Mouse (Mus musculus) thymus, postnatal 0 days (tissue): ENCODE measurements around the gene Nudt1. TPM values are rescaled to one million over a fixed set of nuclear protein-coding genes. Genes with fewer than 3 reads are reported as not detected.

Experiments used
- DNase-seq: peaks from one replicate; pipeline ENCODE4 v3.0.0-alpha.2; 2015; ENCODE audit warnings: low spot score
- polyA plus RNA-seq: library from polyadenylated mRNA; unstranded; fragments of >200 nt; fragmentation: Nextera tagmentation; extraction: Ambion mirVana; gene quantifications from 2 replicates; pipeline ENCODE4 v1.2.1, GENCODE M21; 2015

The Nudt1 gene
- polyA plus RNA-seq, 1 experiment from 2014 or later = 74.0 TPM

DNA sequence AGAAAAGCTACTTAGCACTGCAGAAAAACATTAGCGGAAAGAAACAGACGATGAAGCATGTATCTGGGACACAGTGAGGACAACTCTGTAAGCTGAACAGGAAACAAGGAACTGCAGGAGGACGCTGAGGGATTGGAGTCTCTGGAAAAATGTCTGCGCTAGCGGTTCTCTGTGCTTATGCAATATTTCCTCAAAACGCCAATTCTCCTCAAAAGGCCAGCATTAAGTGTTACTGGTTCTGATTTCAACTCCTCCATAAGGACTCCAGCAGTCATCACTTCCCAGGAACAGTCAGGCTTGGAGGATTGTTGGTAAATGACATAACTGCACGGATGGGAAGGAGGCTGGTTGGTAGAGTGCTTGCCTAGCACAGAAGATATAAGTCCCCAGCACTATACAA lies 59.7 kb downstream of the Nudt1 start:
- no peak for DNase-seq

DNA sequence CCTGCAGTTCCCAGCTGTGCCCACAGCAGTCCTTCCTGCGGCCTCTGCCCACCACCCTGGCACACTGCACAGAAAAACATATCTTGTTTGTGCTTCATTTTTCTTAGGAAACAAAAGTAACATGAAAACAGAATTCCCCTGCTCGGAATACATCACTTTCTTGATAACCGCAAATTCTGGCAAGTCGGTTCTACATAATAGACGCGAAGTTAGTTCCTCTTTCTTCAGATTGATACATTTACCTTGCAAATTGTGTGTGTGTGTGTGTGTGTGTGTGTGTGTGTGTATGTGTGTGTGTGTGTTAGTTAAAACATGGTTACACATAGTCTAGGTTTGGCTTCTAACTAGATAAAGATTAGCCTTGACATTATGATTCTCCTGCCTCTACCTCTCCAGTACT lies 61.2 kb downstream of the Nudt1 start:
- no peak for DNase-seq

DNA sequence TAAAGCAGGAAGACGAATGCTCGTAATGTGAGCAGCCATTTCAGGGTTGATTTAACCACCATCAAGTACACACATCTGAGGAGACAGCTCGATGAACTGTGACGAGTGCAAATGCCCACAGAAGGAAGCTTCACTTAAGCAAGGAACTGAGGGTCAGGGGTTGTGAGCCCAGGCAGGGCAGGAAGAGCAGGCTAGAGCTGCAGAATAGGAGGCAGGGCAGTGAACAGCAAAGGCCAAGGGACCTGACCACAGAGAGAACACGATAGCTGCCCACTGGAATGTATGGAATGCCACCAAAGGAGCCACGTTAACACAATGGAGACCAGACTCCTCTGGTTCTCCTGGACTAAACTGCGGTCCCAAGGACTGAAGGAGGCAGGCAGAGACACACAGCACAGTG lies 62.1 kb downstream of the Nudt1 start:
- no peak for DNase-seq

DNA sequence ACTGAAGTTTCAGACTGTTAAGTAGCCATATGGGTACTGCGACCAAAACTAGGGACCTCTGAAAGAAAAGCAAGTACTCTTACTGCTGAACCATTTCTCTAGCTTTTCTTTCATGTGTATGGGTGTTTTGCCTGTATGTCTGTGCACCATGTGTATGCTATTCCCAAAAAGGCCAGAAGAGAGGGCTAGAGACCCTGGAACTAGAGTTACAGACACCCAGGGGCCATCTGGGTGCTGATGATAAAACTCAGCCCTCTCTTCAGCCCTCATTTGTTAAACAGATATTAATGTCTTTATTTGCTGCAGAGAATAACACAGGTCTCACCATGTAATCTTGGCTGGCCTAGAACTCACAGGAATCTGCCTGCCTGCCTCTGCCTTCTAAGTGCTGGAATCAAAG lies 63.0 kb downstream of the Nudt1 start:
- no peak for DNase-seq

DNA sequence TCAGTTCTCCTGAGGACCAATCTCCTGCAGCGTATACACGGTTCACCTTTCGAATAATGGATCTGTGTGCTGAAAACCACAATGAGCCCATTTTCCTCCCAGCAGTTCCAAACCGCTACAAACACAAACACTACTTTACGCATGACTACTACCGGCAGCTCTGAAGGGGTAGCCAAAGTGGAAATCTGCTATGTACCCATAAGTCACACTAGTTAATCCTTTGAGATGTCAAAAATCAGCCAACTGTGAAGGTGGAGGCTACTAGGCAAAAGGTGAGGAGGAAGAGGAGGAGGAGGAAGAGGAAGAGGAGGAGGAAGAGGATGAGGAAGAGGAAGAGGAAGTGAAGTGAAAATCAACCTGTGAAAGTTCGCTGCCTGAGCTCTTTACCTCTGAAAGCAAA lies 65.8 kb downstream of the Nudt1 start:
- no peak for DNase-seq

Other genes with a start within 250 kb of the Nudt1 start
- 85.6 and 88.4 TPM in 2 replicates for gene Mad1l1, start 104 bp upstream of the Nudt1 start, polyA plus RNA-seq
- 18.2 and 19.4 TPM in 2 replicates for gene Mrm2, start 10.2 kb downstream of the Nudt1 start, polyA plus RNA-seq
- 6.3 and 6.5 TPM in 2 replicates for gene Snx8, start 67.6 kb downstream of the Nudt1 start, polyA plus RNA-seq
- 99.8 and 114 TPM in 2 replicates for gene Eif3b, start 97.7 kb downstream of the Nudt1 start, polyA plus RNA-seq
- not detected in 2 replicates for gene Gm4869, start 124.0 kb downstream of the Nudt1 start, polyA plus RNA-seq
- gene Chst12, start 183.9 kb downstream of the Nudt1 start, polyA plus RNA-seq = 14.7 and 17.5 TPM in 2 replicates
- 13.1 and 21.2 TPM in 2 replicates for gene Grifin, start 243.4 kb downstream of the Nudt1 start, polyA plus RNA-seq